Mouse (Mus musculus) thymus, adult 2 months (tissue): ENCODE measurements around the gene Fhit.

Experiments used
- CTCF ChIP-seq: fragments of 200-500 bp; IDR thresholded peaks from 2 replicates; pipeline ENCODE4 v1.5.1; 2012; ENCODE audit warnings: mild to moderate bottlenecking, control low read depth, low read length, moderate library complexity, borderline replicate concordance; ENCODE audit not compliant: control insufficient read depth, poor library complexity, insufficient read depth; ENCODE audit errors: extremely low read depth
- POLR2A ChIP-seq: fragments of 200-500 bp; IDR thresholded peaks from 2 replicates; pipeline ENCODE4 v1.6.1; 2012; ENCODE audit warnings: mild to moderate bottlenecking, low read length, control low read depth, moderate library complexity; ENCODE audit not compliant: control insufficient read depth, poor library complexity, insufficient read depth; ENCODE audit errors: extremely low read depth

DNA sequence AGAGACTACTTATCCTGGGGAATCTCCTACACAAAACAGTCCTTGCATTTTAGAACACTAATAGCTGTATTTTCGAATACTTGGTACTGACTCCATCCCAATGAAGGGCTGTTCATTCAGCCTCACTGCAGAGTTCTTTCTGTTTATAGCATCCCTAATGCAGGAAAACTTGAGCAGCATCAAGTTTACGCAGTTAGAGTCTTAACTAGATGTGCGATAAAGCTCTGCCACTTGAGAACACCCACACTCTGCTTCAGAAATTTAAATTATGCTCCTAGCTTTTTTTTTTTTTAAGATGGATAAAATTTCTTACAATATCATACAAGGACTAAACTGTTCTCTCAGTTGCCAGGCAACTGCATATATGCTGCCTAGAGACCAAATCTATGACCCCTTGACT, 183.2 kb downstream of the Fhit start:
- TF ChIP-seq CTCF (no peak), POLR2A (no peak)
